ENCODE assay signal across 35 mouse cellular contexts in genomic region chr17:74989691-74990090, GRCm38 (mm10). TPM values are rescaled to one million over a fixed set of nuclear protein-coding genes. Genes with fewer than 3 reads are reported as not detected.
"Had no signal": no experiment of that assay in that cellular context is flagged by ENCODE, and none has a peak within 500 bp of the region (broad histone marks: within the 10 kb centered on the region; RNA-seq: fewer than 3 reads in every experiment).

No protein-coding gene starts in this region.

- H3K9me3 ChIP-seq: heart, embryonic 10.5 days; heart, embryonic 15.5 days; hindbrain, embryonic 12.5 days; hindbrain, embryonic 13.5 days; hindbrain, embryonic 15.5 days; intestine, embryonic 15.5 days had no signal

- H3K27ac ChIP-seq: heart, embryonic 10.5 days; heart, embryonic 13.5 days; heart, embryonic 15.5 days; hindbrain, embryonic 10.5 days; hindbrain, embryonic 12.5 days; hindbrain, embryonic 13.5 days; hindbrain, embryonic 14.5 days; hindbrain, embryonic 15.5 days; hindbrain, postnatal 0 days; intestine, embryonic 15.5 days; kidney, embryonic 15.5 days; kidney, postnatal 0 days; layer of hippocampus, adult 2 months had no signal

- H3K36me3 ChIP-seq: heart, embryonic 12.5 days; heart, embryonic 15.5 days; hindbrain, embryonic 10.5 days; hindbrain, embryonic 12.5 days; hindbrain, embryonic 13.5 days; hindbrain, embryonic 15.5 days; intestine, embryonic 15.5 days; kidney, embryonic 15.5 days had no signal

- H3K4me2 ChIP-seq: heart, embryonic 11.5 days; heart, embryonic 12.5 days; heart, embryonic 13.5 days; heart, embryonic 15.5 days; hindbrain, embryonic 12.5 days; hindbrain, embryonic 13.5 days; hindbrain, embryonic 14.5 days; hindbrain, embryonic 15.5 days; intestine, embryonic 15.5 days; kidney, embryonic 15.5 days had no signal

- ATAC-seq: hindbrain, embryonic 16.5 days; hindbrain, postnatal 0 days; inflammation-experienced regulatory T-cells, adult 6 months; intestine, embryonic 15.5 days; intestine, embryonic 16.5 days; intestine, postnatal 0 days had no signal

- H3K9ac ChIP-seq: heart, embryonic 12.5 days; heart, embryonic 13.5 days; heart, embryonic 15.5 days; hindbrain, embryonic 12.5 days; hindbrain, embryonic 13.5 days; hindbrain, embryonic 14.5 days; hindbrain, embryonic 15.5 days; intestine, embryonic 15.5 days; kidney, embryonic 15.5 days had no signal

- H3K4me3 ChIP-seq: heart, embryonic 10.5 days; heart, embryonic 12.5 days; heart, embryonic 13.5 days; heart, embryonic 15.5 days; hindbrain, embryonic 10.5 days; hindbrain, embryonic 12.5 days; hindbrain, embryonic 13.5 days; hindbrain, embryonic 15.5 days; intestine, embryonic 15.5 days; kidney, embryonic 15.5 days; layer of hippocampus, adult 2 months had no signal

- DNase-seq: heart, postnatal 10 days; heart, postnatal 14 days; heart, postnatal 36 days; heart, postnatal 4 days; kidney, adult 11 months; kidney, adult 18-20 months; kidney, adult 2 months; kidney, adult 8-10 months; kidney, adult 9 months; kidney, postnatal 10 days; kidney, postnatal 14 days; kidney, postnatal 25 days; kidney, postnatal 36 days; kidney, postnatal 4 days; layer of hippocampus, adult 9-11 months; layer of hippocampus, postnatal 36 days had no signal

- H3K27me3 ChIP-seq: heart, embryonic 12.5 days; heart, embryonic 13.5 days; heart, embryonic 15.5 days; hindbrain, embryonic 12.5 days; intestine, embryonic 15.5 days; kidney, embryonic 15.5 days had no signal

RNA-seq across cellular contexts. Expression of gene Ltbp1, which starts 15.7 kb away (rescaled TPM):
- polyA plus RNA-seq: inflammation-experienced regulatory T-cells, adult 6 months had no signal
